Mouse (Mus musculus) midbrain, postnatal 0 days (tissue): ENCODE data around the gene Dyrk1a. TPM values are rescaled to one million over a fixed set of nuclear protein-coding genes. Genes with fewer than 3 reads are reported as not detected.

Experiments used
- ATAC-seq: fragments of 200-750 bp; cut with Nextera tagmentation; 2 replicates; pipeline ENCODE4 v1.8.0; 2017; ENCODE audit warnings: moderate number of reproducible peaks, mild to moderate bottlenecking, moderate TSS enrichment, moderate library complexity; ENCODE audit not compliant: low FRiP score
- DNase-seq: peaks from one replicate; pipeline ENCODE4 v3.0.0-alpha.2; 2015; ENCODE audit warnings: low spot score
- H3K27ac ChIP-seq: fragments of 300-500 bp; sonication (generic); 2 replicates; pipeline ENCODE4 v1.5.1; 2014; ENCODE audit warnings: low read depth, mild to moderate bottlenecking, low read length, mixed read lengths
- H3K27me3 ChIP-seq: fragments of 300-500 bp; sonication (generic); 2 replicates; pipeline ENCODE4 v1.6.1; 2014; ENCODE audit warnings: low read length, control low read depth, mixed read lengths; ENCODE audit not compliant: insufficient read depth
- H3K36me3 ChIP-seq: fragments of 300-500 bp; sonication (generic); 2 replicates; pipeline ENCODE4 v1.6.1; 2014; ENCODE audit warnings: low read length, control low read depth, mixed read lengths; ENCODE audit not compliant: insufficient read depth
- H3K4me1 ChIP-seq: fragments of 300-500 bp; sonication (generic); 2 replicates; pipeline ENCODE4 v1.6.1; 2014; ENCODE audit warnings: mild to moderate bottlenecking, control low read depth, antibody characterized with exemption, low read length, mixed read lengths; ENCODE audit not compliant: insufficient read depth
- H3K4me2 ChIP-seq: fragments of 300-500 bp; sonication (generic); 2 replicates; pipeline ENCODE4 v1.6.1; 2014; ENCODE audit warnings: low read depth, mild to moderate bottlenecking, low read length, mixed read lengths; ENCODE audit not compliant: poor library complexity, severe bottlenecking
- H3K4me3 ChIP-seq: fragments of 300-500 bp; sonication (generic); 2 replicates; pipeline ENCODE4 v1.5.1; 2014; ENCODE audit warnings: low read depth, mild to moderate bottlenecking, low read length, moderate library complexity
- H3K9ac ChIP-seq: fragments of 300-500 bp; sonication (generic); replicated peaks from 2 replicates; pipeline ENCODE4 v1.6.1; 2014; ENCODE audit warnings: mild to moderate bottlenecking, low read length, moderate library complexity, mixed read lengths; ENCODE audit not compliant: poor library complexity, severe bottlenecking
- H3K9me3 ChIP-seq: fragments of 300-500 bp; sonication (generic); 2 replicates; pipeline ENCODE4 v1.6.1; 2016; ENCODE audit warnings: low read length, control low read depth
- CTCF ChIP-seq: IDR thresholded peaks from 2 replicates; pipeline ENCODE4 v1.5.1; 2016; ENCODE audit warnings: antibody characterized with exemption, mild to moderate bottlenecking
- WGBS: fragments of 180-500 bp; shearing (Covaris S2); extraction: QIAGEN DNeasy Blood & Tissue Kit; methylation state at CpG from one replicate; pipeline ENCODE4 v1.1.7; 2014; 5-methylcytosine and 5-hydroxymethylcytosine counted together
- polyA plus RNA-seq: library from polyadenylated mRNA; unstranded; fragments of >200 nt; fragmentation: Nextera tagmentation; extraction: Ambion mirVana; gene quantifications from 2 replicates; pipeline ENCODE4 v1.2.1, GENCODE M21; 2015
- total RNA-seq: library from RNA; depleted of rRNA; stranded (reverse); fragments of >200 nt; gene quantifications from 2 replicates; pipeline ENCODE4 v1.2.3, GENCODE M21; 2014

Dyrk1a gene
- total and polyA plus RNA-seq, 2 experiments from 2014 or later: 13.7 to 94.2 TPM

GRCm38 (mm10) chr16:94612573-94612972 is 42.8 kb downstream of the Dyrk1a start:
- WGBS: 75% methylated on average over 8 of the region's 8 CpGs
- no peaks in the 10 kb centered on the region for H3K36me3 ChIP-seq
- H3K4me3 ChIP-seq: no peak overlapping the region
- no peaks in the 10 kb centered on the region for H3K9me3 ChIP-seq
- no peaks in the 10 kb centered on the region for H3K27me3 ChIP-seq
- no peak for TF ChIP-seq CTCF
- no peak overlapping the region for H3K4me2 ChIP-seq
- no peak for ATAC-seq
- no peak for DNase-seq
- H3K9ac ChIP-seq: no peak overlapping the region
- no peaks in the 10 kb centered on the region for H3K4me1 ChIP-seq
- no peak overlapping the region for H3K27ac ChIP-seq

- Histone ChIP-seq H3K36me3 (no peaks in the 10 kb centered on the region), H3K9me3 (no peaks in the 10 kb centered on the region), H3K4me3 (no peak overlapping the region), H3K27me3 (no peaks in the 10 kb centered on the region), H3K4me2 (no peak overlapping the region), H3K4me1 (no peaks in the 10 kb centered on the region), H3K9ac (no peak overlapping the region), H3K27ac (no peak overlapping the region)
- no peak for TF ChIP-seq CTCF
- DNase-seq: no peak
- 93% methylated on average over 6 of the region's 6 CpGs for WGBS
- no peak for ATAC-seq
These were observed 47.4 kb downstream of the Dyrk1a start for GRCm38 (mm10) chr16:94617255-94617654.

GRCm38 (mm10) chr16:94618543-94618942 is 48.7 kb downstream of the Dyrk1a start:
- H3K9me3 ChIP-seq: no peaks in the 10 kb centered on the region
- 51% methylated on average over 10 of the region's 10 CpGs for WGBS
- no peaks in the 10 kb centered on the region for H3K4me1 ChIP-seq
- DNase-seq (peak; percentile 75), ATAC-seq (peak; percentile 31; the same call in 1 of the 2 replicates)
- no peak overlapping the region for H3K4me2 ChIP-seq
- H3K36me3 ChIP-seq: no peaks in the 10 kb centered on the region
- H3K27ac ChIP-seq: no peak overlapping the region; the same call in 1 of the 2 replicates
- peak; percentile 79 for TF ChIP-seq CTCF
- H3K27me3 ChIP-seq: no peaks in the 10 kb centered on the region
- no peak overlapping the region for H3K9ac ChIP-seq
- no peak overlapping the region for H3K4me3 ChIP-seq

GRCm38 (mm10) chr16:94619301-94619700 is 49.5 kb downstream of the Dyrk1a start:
- WGBS: 92% methylated on average over 5 of the region's 5 CpGs
- Histone ChIP-seq H3K4me2 (no peak overlapping the region), H3K4me3 (no peak overlapping the region), H3K9me3 (no peaks in the 10 kb centered on the region), H3K27me3 (no peaks in the 10 kb centered on the region), H3K4me1 (no peaks in the 10 kb centered on the region), H3K27ac (no peak overlapping the region), H3K9ac (no peak overlapping the region), H3K36me3 (no peaks in the 10 kb centered on the region)
- ATAC-seq: no peak
- no peak for DNase-seq
- no peak for TF ChIP-seq CTCF

DNA sequence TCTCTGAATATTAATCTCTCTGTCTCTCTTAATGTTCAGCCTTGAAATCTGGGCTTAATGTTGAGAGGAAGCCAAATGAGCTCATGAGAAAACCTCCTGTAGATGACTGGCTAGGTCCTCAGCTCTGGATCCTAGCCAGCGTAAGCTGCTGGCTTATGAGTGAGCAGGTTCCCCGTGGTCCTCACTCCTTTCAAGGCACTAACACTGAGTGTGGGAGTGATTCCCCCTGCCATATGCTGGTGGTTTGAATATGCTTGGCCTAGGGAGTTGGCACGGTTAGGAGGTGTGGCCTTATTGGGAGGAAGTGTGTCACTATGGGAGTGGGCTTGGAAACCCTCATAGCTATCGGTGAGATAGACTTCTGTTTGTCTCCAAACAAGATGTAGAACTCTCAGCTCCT is 55.1 kb downstream of the Dyrk1a start:
- no peak overlapping the region for H3K4me3 ChIP-seq
- ATAC-seq: no peak
- H3K4me2 ChIP-seq: no peak overlapping the region
- H3K9ac ChIP-seq: no peak overlapping the region
- H3K27ac ChIP-seq: no peak overlapping the region
- DNase-seq: peak; percentile 71
- no peak for TF ChIP-seq CTCF
- H3K27me3 ChIP-seq: no peaks in the 10 kb centered on the region
- no peaks in the 10 kb centered on the region for H3K36me3 ChIP-seq
- WGBS: 83% methylated on average over 4 of the region's 4 CpGs
- H3K4me1 ChIP-seq: no peaks in the 10 kb centered on the region
- H3K9me3 ChIP-seq: no peaks in the 10 kb centered on the region

GRCm38 (mm10) chr16:94625639-94626038 is 55.8 kb downstream of the Dyrk1a start:
- Histone ChIP-seq H3K36me3 (no peaks in the 10 kb centered on the region), H3K9me3 (no peaks in the 10 kb centered on the region), H3K27me3 (no peaks in the 10 kb centered on the region), H3K27ac (no peak overlapping the region), H3K4me2 (no peak overlapping the region), H3K4me3 (no peak overlapping the region), H3K9ac (no peak overlapping the region), H3K4me1 (no peaks in the 10 kb centered on the region)
- DNase-seq (no peak), ATAC-seq (no peak)
- WGBS: 92% methylated on average over 7 of the region's 7 CpGs
- no peak for TF ChIP-seq CTCF
